Mouse (Mus musculus) mature B cell (primary cell): Measurements from ENCODE around the gene Ppp4r4.

Experiments
- in situ Hi-C: fragments of 300-500 bp; cut with MboI; formaldehyde crosslinking; loops from 2 replicates; pipeline ENCODE4 v1.14.3; 2019

Ppp4r4 gene

DNA sequence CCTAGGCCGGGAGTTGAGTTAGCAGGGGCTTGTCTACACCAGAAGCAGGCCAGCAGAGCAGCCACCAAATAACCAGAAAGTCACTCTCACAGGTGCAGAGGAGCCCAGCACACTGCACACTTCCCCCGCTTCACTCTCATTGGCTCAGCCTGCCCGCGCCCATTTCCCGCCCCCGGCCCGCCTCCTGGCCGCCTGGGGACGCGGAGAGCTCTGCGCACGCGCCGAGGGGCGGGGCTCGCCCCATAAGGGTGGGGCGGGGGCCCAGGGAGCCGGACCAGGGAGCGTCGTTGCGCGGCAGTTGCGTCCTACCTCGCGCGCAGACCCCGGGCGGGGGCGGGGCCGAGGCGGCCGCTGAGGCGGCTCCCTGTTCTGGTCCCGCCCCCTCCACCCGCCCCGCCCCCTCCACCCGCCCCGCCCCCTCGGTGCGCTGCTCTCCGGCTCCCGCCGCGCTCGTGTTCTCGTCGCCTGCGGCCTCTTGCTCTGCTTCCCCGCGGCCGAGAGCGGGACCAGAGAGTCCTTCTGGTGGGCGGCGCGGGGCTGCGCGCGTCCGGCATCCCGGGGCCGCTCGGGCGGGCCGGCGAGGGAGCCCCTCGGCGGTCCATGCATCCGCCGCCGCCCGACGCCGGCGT is at the start of gene Ppp4r4:
TSS of gene Ppp4r4 (plus strand) at position 264 of the 629 bp plus-strand sequence.
- in situ Hi-C loops: no loop called here

DNA sequence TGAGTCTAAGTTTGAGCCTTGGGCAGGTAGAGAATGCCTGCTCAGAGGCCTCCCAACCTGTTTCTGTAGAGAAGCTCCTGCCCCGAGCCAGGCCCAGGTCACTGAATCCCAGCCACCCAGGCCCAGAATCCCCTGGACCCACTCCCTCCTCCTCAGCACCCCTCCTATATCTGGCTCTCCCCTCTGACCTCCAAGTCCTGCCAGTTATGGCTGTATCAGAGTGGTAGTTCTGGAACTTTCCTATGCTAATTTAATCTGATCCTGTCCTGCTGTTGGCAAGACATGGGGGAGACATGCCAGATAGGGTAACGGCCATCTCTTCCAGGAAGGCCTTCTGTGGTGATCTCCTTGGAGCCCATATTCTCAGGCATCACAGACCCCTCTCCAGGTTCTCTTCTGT is 49.3 kb upstream of the Ppp4r4 start:
- in situ Hi-C loops: loop anchor here (25.0 kb wide), 1 partner anchor 345 kb away; no protein-coding TSS in a partner anchor

GRCm38 (mm10) chr12:103484200-103484972 is 47.7 kb upstream of the Ppp4r4 start:
- in situ Hi-C loops: loop anchor here (25.0 kb wide), 1 partner anchor 347 kb away; no protein-coding TSS in a partner anchor

- in situ Hi-C loops: loop anchor here (25.0 kb wide), 1 partner anchor 349 kb away; no protein-coding TSS in a partner anchor
Measured at GRCm38 (mm10) chr12:103486726-103487125, 45.4 kb upstream of the Ppp4r4 start.

- in situ Hi-C loops: loop anchor here (25.0 kb wide), 1 partner anchor 350 kb away; no protein-coding TSS in a partner anchor
Measured at GRCm38 (mm10) chr12:103487276-103487675, 44.8 kb upstream of the Ppp4r4 start.

- in situ Hi-C loops: loop anchor here (25.0 kb wide), 1 partner anchor 350 kb away; no protein-coding TSS in a partner anchor
Measured at GRCm38 (mm10) chr12:103487750-103488149, 44.3 kb upstream of the Ppp4r4 start.

- in situ Hi-C loops: loop anchor here (25.0 kb wide), 1 partner anchor 354 kb away; no protein-coding TSS in a partner anchor
Measured at GRCm38 (mm10) chr12:103491091-103491730, 40.9 kb upstream of the Ppp4r4 start.

DNA sequence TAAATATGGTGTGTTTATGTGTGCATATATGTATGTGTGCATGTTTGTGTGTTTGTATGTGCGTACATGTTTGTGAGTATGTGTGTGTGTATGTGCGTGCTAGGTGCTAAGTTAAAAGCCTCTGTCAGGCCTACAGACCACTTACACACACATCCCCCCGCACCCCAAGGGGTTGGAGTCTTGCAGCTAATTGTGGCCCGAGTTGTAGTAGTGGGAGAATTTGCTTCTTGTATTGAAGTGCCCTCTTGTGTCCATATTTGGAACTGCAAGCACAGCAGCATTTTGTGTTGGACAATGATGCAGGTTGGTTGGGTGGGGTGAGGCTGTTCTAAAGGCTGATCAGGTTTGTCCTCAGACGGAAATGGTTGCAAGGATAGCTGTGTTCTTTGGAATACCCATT is 39.3 kb upstream of the Ppp4r4 start:
- in situ Hi-C loops: loop anchor here (25.0 kb wide), 1 partner anchor 355 kb away; no protein-coding TSS in a partner anchor

GRCm38 (mm10) chr12:103494486-103494885 is 37.6 kb upstream of the Ppp4r4 start:
- in situ Hi-C loops: loop anchor here (25.0 kb wide), 1 partner anchor 357 kb away; no protein-coding TSS in a partner anchor

DNA sequence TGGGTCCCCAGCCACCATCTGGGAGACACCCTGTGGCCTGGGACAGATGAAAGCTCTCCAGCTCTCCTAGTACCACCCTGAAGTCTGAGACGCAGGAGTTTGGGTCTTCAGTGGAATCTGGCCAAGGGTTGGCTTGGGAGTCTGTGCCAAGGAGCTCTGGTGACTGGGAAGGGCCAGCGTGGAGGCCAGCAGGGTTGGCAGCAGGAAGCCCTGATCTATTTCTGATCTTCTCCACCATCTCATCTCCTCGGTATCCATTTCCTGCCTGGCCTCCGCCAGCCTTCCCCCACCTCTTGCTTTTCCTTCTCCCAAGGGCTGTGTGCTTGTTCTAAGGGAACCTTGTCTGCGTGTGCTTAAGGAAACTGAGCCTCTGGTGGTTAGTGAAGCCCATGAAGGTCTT is 33.3 kb upstream of the Ppp4r4 start:
- in situ Hi-C loops: loop anchor here (5.0 to 25.0 kb wide), 2 partner anchors 71 to 361 kb away; partner anchors contain the start of gene Ddx24

- in situ Hi-C loops: loop anchor here (5.0 to 25.0 kb wide), 2 partner anchors 72 to 362 kb away; partner anchors contain the start of gene Ddx24
Measured at GRCm38 (mm10) chr12:103499261-103499660, 32.8 kb upstream of the Ppp4r4 start.

DNA sequence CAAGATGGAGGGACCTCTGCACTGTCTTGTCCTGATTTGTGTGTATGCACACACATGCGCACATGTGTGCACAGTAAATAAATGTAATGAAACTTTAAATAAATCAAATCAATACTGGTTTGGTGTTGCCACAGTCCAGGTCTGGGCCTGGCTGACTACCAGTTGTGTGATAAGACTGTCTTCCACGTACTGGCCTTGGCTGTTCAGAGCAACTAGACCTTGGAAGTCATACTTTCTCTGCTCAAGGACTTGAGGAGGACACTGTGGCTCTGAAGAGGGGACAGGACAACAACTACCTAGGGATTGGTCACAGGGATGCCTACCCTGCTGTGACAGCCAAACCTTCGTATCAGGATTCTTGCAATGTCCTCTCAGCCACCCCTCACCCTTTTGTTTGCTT is 28.8 kb upstream of the Ppp4r4 start:
- in situ Hi-C loops: no loop called here

DNA sequence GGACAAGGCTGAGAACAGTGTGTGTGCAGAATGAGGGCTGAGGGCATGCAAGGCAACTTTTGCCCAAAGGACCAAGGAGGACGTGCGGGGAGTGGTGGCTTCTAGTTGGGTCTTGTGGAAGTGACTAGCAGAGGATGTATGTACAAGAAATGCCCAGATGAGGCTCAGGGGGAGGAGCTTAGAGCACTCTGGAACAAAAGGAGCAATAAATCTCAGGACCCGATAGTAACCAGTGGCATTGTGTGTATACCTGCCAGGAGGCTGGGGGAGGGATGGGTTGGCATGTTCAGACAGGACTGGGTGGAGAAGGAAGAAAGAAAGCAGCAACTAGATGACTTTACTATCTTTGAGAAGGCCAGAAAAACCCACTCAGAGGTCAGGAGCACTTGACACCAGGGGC is 27.7 kb upstream of the Ppp4r4 start:
- in situ Hi-C loops: no loop called here

GRCm38 (mm10) chr12:103508346-103508745 is 23.7 kb upstream of the Ppp4r4 start:
- in situ Hi-C loops: no loop called here

DNA sequence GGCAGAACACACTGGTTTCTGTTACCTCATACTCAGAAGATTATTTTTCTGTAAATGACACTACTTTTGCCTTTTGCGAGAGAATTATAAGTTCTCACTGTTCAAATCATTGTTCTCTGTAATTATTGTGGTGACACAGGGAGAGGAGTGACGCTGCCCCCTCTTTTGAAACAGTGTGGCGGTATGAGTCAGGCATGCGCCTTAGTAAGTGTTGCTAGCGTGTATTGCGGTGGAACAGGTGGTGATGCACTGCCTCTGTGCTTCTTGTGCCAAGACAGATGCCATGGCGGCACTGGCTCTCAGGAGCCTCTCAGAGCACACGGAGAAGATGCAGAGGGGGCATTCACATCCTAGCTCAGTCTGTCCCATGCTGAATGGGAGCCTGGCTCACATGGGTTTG is 22.2 kb upstream of the Ppp4r4 start:
- in situ Hi-C loops: no loop called here

- in situ Hi-C loops: no loop called here
Measured at GRCm38 (mm10) chr12:103511586-103511985, 20.5 kb upstream of the Ppp4r4 start.

GRCm38 (mm10) chr12:103513039-103513438 is 19.0 kb upstream of the Ppp4r4 start:
- in situ Hi-C loops: no loop called here

DNA sequence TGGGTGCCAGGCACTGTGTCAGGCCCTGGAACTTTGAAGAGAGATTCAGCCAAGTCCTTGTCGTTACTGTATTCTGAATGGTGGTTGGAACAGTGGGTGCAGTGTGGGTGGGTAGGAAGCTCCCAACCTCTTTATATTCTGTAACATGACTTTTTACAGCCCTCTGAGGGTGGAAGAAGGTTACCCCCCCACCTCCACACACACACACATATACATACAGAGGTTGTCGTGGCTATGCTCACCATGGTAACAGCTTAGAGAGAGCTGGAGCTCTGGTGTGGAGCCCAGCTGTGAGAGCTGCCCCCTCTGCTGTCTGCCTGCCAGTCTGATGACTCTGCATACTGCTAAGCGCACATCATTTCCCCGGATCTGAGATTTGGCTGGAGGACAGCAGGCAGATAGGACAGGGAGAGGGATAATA is 18.6 kb upstream of the Ppp4r4 start:
- in situ Hi-C loops: no loop called here

DNA sequence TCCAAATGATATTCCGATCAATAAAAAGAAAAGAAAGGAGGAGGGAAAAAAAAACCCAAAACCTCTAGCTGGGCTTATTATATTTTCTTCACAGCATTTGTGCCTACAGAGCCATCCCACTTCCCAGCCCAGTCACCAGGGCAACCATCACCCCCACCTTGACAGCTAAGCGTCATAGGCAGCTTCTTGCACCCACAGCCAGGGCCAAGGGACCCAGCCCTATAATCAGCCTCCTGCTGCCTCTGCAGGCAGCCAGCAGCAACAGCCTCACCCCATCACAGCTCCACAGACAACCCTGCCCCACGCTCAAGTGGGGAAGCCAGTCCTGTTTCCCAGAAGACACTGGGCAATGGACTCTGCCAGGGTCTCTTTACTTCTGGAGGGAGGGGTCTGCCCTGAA is 17.7 kb upstream of the Ppp4r4 start:
- in situ Hi-C loops: no loop called here

DNA sequence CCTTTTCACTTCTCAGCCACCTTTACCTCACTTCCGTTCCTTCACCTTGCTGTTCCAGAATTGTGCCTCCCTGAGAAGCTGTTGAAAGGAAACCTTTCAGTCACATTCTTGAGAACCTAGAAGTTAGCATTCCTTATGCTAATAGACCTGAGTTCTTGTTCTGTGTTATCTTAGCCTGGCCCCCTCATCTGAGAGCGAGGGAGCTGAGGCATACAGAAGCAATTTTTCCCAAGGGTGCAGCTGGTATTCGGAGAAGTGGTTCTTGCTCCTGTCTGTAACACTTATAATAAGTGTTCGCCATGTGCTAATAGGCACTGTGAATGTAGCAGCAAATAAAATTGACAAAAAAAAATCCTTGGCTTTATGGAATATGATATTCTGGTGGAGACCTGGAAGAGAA is 16.4 kb upstream of the Ppp4r4 start:
- in situ Hi-C loops: no loop called here

GRCm38 (mm10) chr12:103518640-103519039 is 13.4 kb upstream of the Ppp4r4 start:
- in situ Hi-C loops: no loop called here

- in situ Hi-C loops: no loop called here
Measured at GRCm38 (mm10) chr12:103530596-103530995, 1.5 kb upstream of the Ppp4r4 start.
